Mouse (Mus musculus) embryo, embryonic 10 days (tissue): Measurements from ENCODE around the gene Aff3.

Experiments used
- DNase-seq: peaks from one replicate; pipeline ENCODE4 v3.0.0-alpha.2; 2015; ENCODE audit warnings: low spot score

The Aff3 gene

GRCm38 (mm10) chr1:38545282-38545945, 119.3 kb downstream of the Aff3 start:
- peak; percentile 76 for DNase-seq

- peak; percentile 46 for DNase-seq
Observed at GRCm38 (mm10) chr1:38544501-38544900, 120.3 kb downstream of the Aff3 start.

GRCm38 (mm10) chr1:38541536-38541935, 123.2 kb downstream of the Aff3 start:
- no peak for DNase-seq

- DNase-seq = no peak
Observed at GRCm38 (mm10) chr1:38536929-38537540, 127.7 kb downstream of the Aff3 start.

GRCm38 (mm10) chr1:38532581-38532980, 132.2 kb downstream of the Aff3 start:
- no peak for DNase-seq

- DNase-seq = no peak
Observed at GRCm38 (mm10) chr1:38528607-38529006, 136.1 kb downstream of the Aff3 start.

GRCm38 (mm10) chr1:38526568-38526967, 138.2 kb downstream of the Aff3 start:
- no peak for DNase-seq

GRCm38 (mm10) chr1:38521651-38522050, 143.1 kb downstream of the Aff3 start:
- DNase-seq = no peak

GRCm38 (mm10) chr1:38516225-38516624, 148.5 kb downstream of the Aff3 start:
- no peak for DNase-seq

- DNase-seq = no peak
Observed at GRCm38 (mm10) chr1:38514634-38515011, 150.1 kb downstream of the Aff3 start.

GRCm38 (mm10) chr1:38513970-38514633, 150.7 kb downstream of the Aff3 start:
- peak; percentile 57 for DNase-seq

GRCm38 (mm10) chr1:38512258-38513081, 152.3 kb downstream of the Aff3 start:
- peak; percentile 67 for DNase-seq

- peak; percentile 47 for DNase-seq
Observed at GRCm38 (mm10) chr1:38511076-38511475, 153.7 kb downstream of the Aff3 start.

GRCm38 (mm10) chr1:38509301-38509700, 155.5 kb downstream of the Aff3 start:
- DNase-seq = no peak

GRCm38 (mm10) chr1:38507636-38508179, 157.0 kb downstream of the Aff3 start:
- DNase-seq = no peak

- DNase-seq = no peak
Observed at GRCm38 (mm10) chr1:38506396-38506795, 158.4 kb downstream of the Aff3 start.

GRCm38 (mm10) chr1:38503431-38504089, 161.2 kb downstream of the Aff3 start:
- no peak for DNase-seq

- DNase-seq = no peak
Observed at GRCm38 (mm10) chr1:38502797-38503196, 162.0 kb downstream of the Aff3 start.

- DNase-seq = no peak
Observed at GRCm38 (mm10) chr1:38501231-38501630, 163.5 kb downstream of the Aff3 start.

- no peak for DNase-seq
Observed at GRCm38 (mm10) chr1:38499500-38499899, 165.3 kb downstream of the Aff3 start.

GRCm38 (mm10) chr1:38497576-38497975, 167.2 kb downstream of the Aff3 start:
- DNase-seq = peak; percentile 56
